Mouse (Mus musculus) midbrain, embryonic 11.5 days (tissue): ENCODE data around the gene Zmynd15. TPM values are rescaled to one million over a fixed set of nuclear protein-coding genes. Genes with fewer than 3 reads are reported as not detected.

ENCODE experiments used
- ATAC-seq: fragments of 200-750 bp; cut with Nextera tagmentation; 2 replicates; pipeline ENCODE4 v1.8.0; 2017; ENCODE audit warnings: moderate TSS enrichment, moderate library complexity; ENCODE audit not compliant: low FRiP score
- DNase-seq: peaks from one replicate; pipeline ENCODE4 v3.0.0; 2015; ENCODE audit warnings: low spot score; ENCODE audit errors: missing footprints
- H3K27ac ChIP-seq: fragments of 300-500 bp; sonication (generic); 2 replicates; pipeline ENCODE4 v1.5.1; 2014; ENCODE audit warnings: low read depth, low read length
- H3K27me3 ChIP-seq: fragments of 300-500 bp; sonication (generic); 2 replicates; pipeline ENCODE4 v1.6.1; 2014; ENCODE audit warnings: mild to moderate bottlenecking, low read length, moderate library complexity, mixed read lengths; ENCODE audit not compliant: control insufficient read depth, insufficient read depth
- H3K36me3 ChIP-seq: fragments of 300-500 bp; sonication (generic); 2 replicates; pipeline ENCODE4 v1.6.1; 2014; ENCODE audit warnings: mild to moderate bottlenecking, low read length, moderate library complexity, mixed read lengths; ENCODE audit not compliant: control insufficient read depth, insufficient read depth
- H3K4me1 ChIP-seq: fragments of 300-500 bp; sonication (generic); 2 replicates; pipeline ENCODE4 v1.6.1; 2014; ENCODE audit warnings: low read length; ENCODE audit not compliant: control insufficient read depth, insufficient read depth
- H3K4me2 ChIP-seq: fragments of 300-500 bp; sonication (generic); 2 replicates; pipeline ENCODE4 v1.6.1; 2014; ENCODE audit warnings: mild to moderate bottlenecking, moderate library complexity
- H3K4me3 ChIP-seq: fragments of 300-500 bp; sonication (generic); 2 replicates; pipeline ENCODE4 v1.5.1; 2014; ENCODE audit warnings: low read depth, low read length
- H3K9ac ChIP-seq: fragments of 300-500 bp; sonication (generic); 2 replicates; pipeline ENCODE4 v1.6.1; 2014; ENCODE audit warnings: low read length
- H3K9me3 ChIP-seq: fragments of 300-500 bp; sonication (generic); 2 replicates; pipeline ENCODE4 v1.6.1; 2016; ENCODE audit warnings: low read length; ENCODE audit not compliant: control insufficient read depth
- WGBS: fragments of 180-500 bp; shearing (Covaris S2); extraction: QIAGEN DNeasy Blood & Tissue Kit; methylation state at CpG from one replicate; pipeline ENCODE4 v1.1.7; 2014; 5-methylcytosine and 5-hydroxymethylcytosine counted together
- polyA plus RNA-seq: library from polyadenylated mRNA; unstranded; fragments of >200 nt; fragmentation: Nextera tagmentation; extraction: Ambion mirVana; gene quantifications from 2 replicates; pipeline ENCODE4 v1.2.1, GENCODE M21; 2014

Zmynd15 gene
- polyA plus RNA-seq, 1 experiment from 2014 or later: 0.18 TPM

DNA sequence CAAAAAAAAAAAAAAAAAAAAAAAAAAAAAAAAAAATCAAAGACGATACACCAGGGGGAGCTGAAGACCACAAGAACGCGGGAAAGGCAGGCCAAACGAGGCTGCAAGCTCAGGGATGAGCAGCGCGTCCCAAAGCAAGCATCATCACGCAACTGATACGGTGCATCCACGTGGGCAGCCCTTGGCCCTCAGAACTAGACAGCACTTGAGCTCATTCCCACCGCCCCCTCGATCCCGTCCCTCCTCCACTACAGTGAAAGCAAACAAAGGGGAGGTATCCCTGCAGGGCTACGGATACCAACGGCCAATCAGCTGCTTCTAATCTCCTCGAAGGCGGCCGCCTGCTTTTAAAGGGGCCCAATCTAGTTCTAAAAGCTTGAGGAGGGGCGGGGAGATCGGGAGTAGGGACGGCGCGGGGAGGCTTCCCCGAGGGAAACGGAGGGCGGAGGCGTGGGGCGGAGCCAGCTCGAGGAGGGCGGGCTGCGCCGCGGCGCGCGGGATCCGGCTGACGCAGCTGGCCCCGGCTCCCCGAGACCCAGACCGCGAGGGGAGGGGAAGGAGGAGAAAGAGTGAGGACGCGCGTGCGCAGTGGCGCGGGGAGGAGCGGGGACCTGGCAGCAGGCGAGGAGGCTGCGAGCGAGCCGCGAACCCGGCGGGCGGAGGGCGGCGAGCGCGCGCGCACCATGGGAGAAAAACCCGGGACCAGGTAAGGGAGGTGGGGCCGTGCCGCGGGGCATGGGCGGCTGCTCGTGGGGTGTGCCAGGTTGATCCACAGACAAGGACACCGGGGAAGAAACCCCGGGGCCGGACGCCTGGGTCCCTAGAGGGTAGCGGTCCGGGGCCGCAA, 27.0 kb upstream of the Zmynd15 start, which contains the start of gene Arrb2:
Gene Arrb2, plus strand, starts transcription at position 588 of the 847 bp plus-strand sequence.
- H3K27ac ChIP-seq: peak within 1 kb of the TSS; percentile 76
- peaks cover 7% of the 10 kb centered on the region for H3K36me3 ChIP-seq
- peak within 1 kb of the TSS; percentile 81 for H3K9ac ChIP-seq
- no peaks in the 10 kb centered on the region for H3K27me3 ChIP-seq
- WGBS: under 1% methylated on average over 75 of the region's 75 CpGs
- H3K4me2 ChIP-seq: peak within 1 kb of the TSS; percentile 70
- H3K9me3 ChIP-seq: no peaks in the 10 kb centered on the region
- H3K4me1 ChIP-seq: peaks cover 16% of the 10 kb centered on the region
- ATAC-seq: peak; percentile 95
- peak; percentile 100 for DNase-seq
- H3K4me3 ChIP-seq: peak within 1 kb of the TSS; percentile 73

GRCm38 (mm10) chr11:70432895-70433568, 26.2 kb upstream of the Zmynd15 start:
- 8% methylated on average over 15 of the region's 15 CpGs for WGBS
- Histone ChIP-seq H3K9me3 (no peaks in the 10 kb centered on the region), H3K4me3 (peak overlapping the region; percentile 73), H3K27me3 (no peaks in the 10 kb centered on the region), H3K9ac (peak overlapping the region; percentile 81), H3K4me2 (peak overlapping the region; percentile 70), H3K27ac (peak overlapping the region; percentile 71), H3K36me3 (peaks cover 9% of the 10 kb centered on the region), H3K4me1 (peaks cover 16% of the 10 kb centered on the region)
- DNase-seq (no peak), ATAC-seq (peak; percentile 37; the same call in 1 of the 2 replicates)

- Histone ChIP-seq H3K9ac (peak overlapping the region; percentile 81; the same call in 1 of the 2 replicates), H3K4me2 (peak overlapping the region; percentile 70), H3K9me3 (no peaks in the 10 kb centered on the region), H3K36me3 (peaks cover 9% of the 10 kb centered on the region), H3K4me1 (peaks cover 16% of the 10 kb centered on the region), H3K27ac (no peak overlapping the region), H3K4me3 (peak overlapping the region; percentile 73), H3K27me3 (no peaks in the 10 kb centered on the region)
- ATAC-seq (no peak), DNase-seq (no peak)
- 79% methylated on average over 1 of the region's 1 CpGs for WGBS
Measured at GRCm38 (mm10) chr11:70433569-70433943, 25.7 kb upstream of the Zmynd15 start.

DNA sequence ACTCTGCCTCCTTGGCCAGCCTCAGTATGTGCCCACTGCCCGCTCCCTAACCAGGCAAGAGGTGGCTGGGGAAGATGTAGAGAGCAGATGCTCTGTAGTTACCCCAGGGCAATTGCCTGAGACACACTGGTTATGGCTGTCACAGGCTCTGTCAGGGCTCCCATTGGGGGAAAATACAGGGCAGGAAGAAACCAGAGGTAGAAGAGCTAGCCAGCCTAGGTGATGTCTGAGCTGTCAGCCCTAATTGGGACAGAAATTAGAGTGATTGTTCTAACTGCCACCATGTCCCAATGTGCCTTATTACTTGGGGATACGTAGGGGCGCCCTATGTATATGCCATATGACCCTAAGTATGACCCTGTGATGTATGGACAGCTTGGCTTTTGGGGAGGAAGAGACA, 25.3 kb upstream of the Zmynd15 start:
- Histone ChIP-seq H3K4me2 (peak overlapping the region; percentile 70), H3K27ac (no peak overlapping the region), H3K9me3 (no peaks in the 10 kb centered on the region), H3K36me3 (peaks cover 10% of the 10 kb centered on the region), H3K9ac (no peak overlapping the region), H3K27me3 (no peaks in the 10 kb centered on the region), H3K4me1 (peaks cover 16% of the 10 kb centered on the region), H3K4me3 (no peak overlapping the region)
- DNase-seq (no peak), ATAC-seq (no peak)
- 89% methylated on average over 3 of the region's 3 CpGs for WGBS

GRCm38 (mm10) chr11:70435476-70435875, 23.8 kb upstream of the Zmynd15 start:
- H3K4me3 ChIP-seq: no peak overlapping the region
- H3K27me3 ChIP-seq: no peaks in the 10 kb centered on the region
- peaks cover 16% of the 10 kb centered on the region for H3K4me1 ChIP-seq
- peaks cover 15% of the 10 kb centered on the region for H3K36me3 ChIP-seq
- DNase-seq: no peak
- no peak for ATAC-seq
- 78% methylated on average over 5 of the region's 5 CpGs for WGBS
- H3K27ac ChIP-seq: no peak overlapping the region
- no peaks in the 10 kb centered on the region for H3K9me3 ChIP-seq
- H3K9ac ChIP-seq: 0 out of 2 replicates have a peak overlapping the region, but pooled peaks have one; percentile 4
- H3K4me2 ChIP-seq: no peak overlapping the region

GRCm38 (mm10) chr11:70437426-70437825, 21.8 kb upstream of the Zmynd15 start:
- Histone ChIP-seq H3K9ac (no peak overlapping the region), H3K36me3 (peaks cover 15% of the 10 kb centered on the region), H3K27me3 (no peaks in the 10 kb centered on the region), H3K4me1 (peaks cover 10% of the 10 kb centered on the region), H3K9me3 (no peaks in the 10 kb centered on the region), H3K4me3 (no peak overlapping the region), H3K27ac (no peak overlapping the region), H3K4me2 (no peak overlapping the region)
- DNase-seq: no peak
- no peak for ATAC-seq
- WGBS: 92% methylated on average over 6 of the region's 6 CpGs

GRCm38 (mm10) chr11:70438728-70439374, 20.4 kb upstream of the Zmynd15 start:
- Histone ChIP-seq H3K4me3 (no peak overlapping the region), H3K27ac (no peak overlapping the region), H3K36me3 (peaks cover 15% of the 10 kb centered on the region), H3K27me3 (no peaks in the 10 kb centered on the region), H3K4me2 (no peak overlapping the region), H3K9ac (no peak overlapping the region), H3K9me3 (no peaks in the 10 kb centered on the region), H3K4me1 (peaks cover under 1% of the 10 kb centered on the region)
- DNase-seq (no peak), ATAC-seq (no peak)
- 94% methylated on average over 7 of the region's 7 CpGs for WGBS

DNA sequence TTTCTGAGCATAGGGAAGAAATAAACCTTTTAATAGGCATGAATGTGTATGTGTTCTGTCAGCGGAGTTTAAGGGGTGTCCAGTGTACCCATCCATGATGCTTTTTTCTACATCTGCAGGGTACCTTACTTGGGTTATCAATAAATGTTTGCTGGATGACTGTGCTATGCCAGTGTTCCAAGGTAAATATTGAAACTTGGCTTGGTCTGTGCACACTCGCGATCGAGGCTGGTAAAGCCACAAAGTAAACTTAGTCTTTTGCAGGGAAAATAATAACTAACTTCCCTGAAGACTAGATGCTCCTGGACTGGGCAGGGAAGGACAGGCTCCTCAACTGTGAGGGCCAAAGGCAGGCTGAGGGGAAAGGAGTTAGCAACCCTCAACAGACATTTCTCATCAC, 18.6 kb upstream of the Zmynd15 start:
- ATAC-seq (no peak), DNase-seq (no peak)
- Histone ChIP-seq H3K9ac (no peak overlapping the region), H3K4me1 (no peaks in the 10 kb centered on the region), H3K27ac (no peak overlapping the region), H3K27me3 (no peaks in the 10 kb centered on the region), H3K9me3 (no peaks in the 10 kb centered on the region), H3K36me3 (peaks cover 15% of the 10 kb centered on the region), H3K4me2 (no peak overlapping the region), H3K4me3 (no peak overlapping the region)
- 88% methylated on average over 4 of the region's 4 CpGs for WGBS
